Mouse (Mus musculus) left cerebral cortex, postnatal 10 days (tissue): ENCODE results near the gene Pde6d. TPM values are rescaled to one million over a fixed set of nuclear protein-coding genes. Genes with fewer than 3 reads are reported as not detected.

Source experiments
- total RNA-seq, 2 experiments: library from RNA; stranded (reverse); gene quantifications; 2 replicates each; pipeline ENCODE4 v1.2.3; 2021

The Pde6d gene
- total RNA-seq, 2 experiments from 2014 or later, result 62.6 to 67.4 TPM

Other genes with a start within 250 kb of the Pde6d start
- 100 to 1,000 TPM; 177 to 184 TPM for gene Ncl, start 223.2 kb downstream of the Pde6d start, total RNA-seq
- gene Nmur1, start 156.4 kb downstream of the Pde6d start, total RNA-seq, result under 1 TPM in 1 of 2 experiments, not detected in 1; 0.63 TPM
- not detected for gene Tex44, start 156.3 kb downstream of the Pde6d start, total RNA-seq
- gene Ptma, start 55.9 kb downstream of the Pde6d start, total RNA-seq, result 100 to 1,000 TPM; 438 to 477 TPM
- 10 to 100 TPM; 27.5 to 30.6 TPM for gene Cops7b, start 275 bp upstream of the Pde6d start, total RNA-seq
- 10 to 100 TPM; 12.5 to 17.0 TPM for gene Nppc, start 87.9 kb upstream of the Pde6d start, total RNA-seq
- 10 to 100 TPM; 29.7 to 30.2 TPM for gene Dis3l2, start 121.2 kb upstream of the Pde6d start, total RNA-seq